Mouse (Mus musculus): ENCODE measurements around the gene Smim4.

DNA sequence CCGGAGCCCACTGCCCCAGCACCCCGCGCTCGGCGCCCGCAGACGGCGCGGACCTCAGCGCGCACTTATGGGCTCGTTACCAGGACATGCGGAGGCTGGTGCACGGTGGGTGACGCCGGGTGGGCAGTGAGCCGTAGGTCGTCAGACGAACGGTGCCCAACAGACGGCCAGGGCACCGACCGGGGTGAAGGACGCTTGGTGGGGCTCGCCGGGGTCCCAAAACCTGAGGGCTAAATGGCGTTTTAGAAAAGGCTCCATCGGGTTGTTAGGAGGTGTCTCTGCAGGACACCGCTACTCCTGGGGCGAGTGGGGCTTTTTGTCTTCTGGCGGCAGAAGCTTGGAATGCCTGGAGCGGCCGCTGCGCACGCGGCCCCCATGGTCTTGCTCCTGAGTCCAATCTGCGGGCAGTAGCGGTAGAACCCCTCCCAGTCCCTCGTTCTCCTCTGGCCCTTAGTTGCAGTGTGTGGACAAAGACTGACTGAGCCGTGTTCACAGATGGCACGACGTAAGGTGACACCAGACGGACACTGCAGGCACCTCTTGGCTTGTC, 2.6 kb upstream of the Smim4 start:
- TF ChIP-seq CTCF (IDR thresholded peaks at IDR 0.05; ENCODE audit: low read depth, low read length) (no peak), POLR2A (IDR thresholded peaks at IDR 0.05; ENCODE audit: borderline replicate concordance, low read depth, low read length) (no peak)
